Comparison of ENCODE assay signal across 9 mouse cellular contexts in genomic region chr7:71471658-71472383, GRCm38 (mm10).
A peak's percentile ranks its signal among the peaks of the same experiment; 100 is the strongest.
DNase-seq lines count a peak whose midpoint lies in the region; ATAC-seq and TF ChIP-seq lines count a peak whose summit lies in the region.
"Had no signal": no experiment of that assay in that cellular context is flagged by ENCODE, and none has a peak within 500 bp of the region (broad histone marks: within the 10 kb centered on the region; RNA-seq: fewer than 3 reads in every experiment).

No protein-coding gene starts in this region.

- DNase-seq in adrenal gland, adult 2 months = peak; percentile 52
- DNase-seq in adrenal gland, adult 8-10 months = no peak
- peak; percentile 34 to 52 for DNase-seq in urinary bladder, adult 18-20 months (ENCODE audit: low spot score in 2 of 2)
- no peak for DNase-seq in urinary bladder, postnatal 10 days (ENCODE audit: low spot score)
- peak; percentile 13 for DNase-seq in hindbrain, postnatal 0 days (ENCODE audit: low spot score)
- peak; percentile 41 for DNase-seq in ovary, postnatal 36 days (ENCODE audit: low spot score)

- 0 out of 2 replicates have a peak, but pooled peaks cover 4% of the 10 kb centered on the region for H3K4me1 ChIP-seq in hindbrain, postnatal 0 days (ENCODE audit: insufficient read depth, low read length)
- peaks cover 13% of the 10 kb centered on the region for H3K4me1 ChIP-seq in limb, embryonic 15.5 days

- no peak overlapping the region for H3K27ac ChIP-seq in hindbrain, postnatal 0 days
- peak overlapping the region; percentile 48 for H3K27ac ChIP-seq in limb, embryonic 15.5 days
- H3K27ac ChIP-seq: macrophage had no signal

- WGBS in hindbrain, postnatal 0 days = 41% methylated on average over 18 of the region's 18 CpGs
- 12% methylated on average over 18 of the region's 18 CpGs for WGBS in limb, embryonic 15.5 days

- H3K36me3 ChIP-seq in hindbrain, postnatal 0 days (ENCODE audit: insufficient read depth, low read length) = no peaks in the 10 kb centered on the region
- H3K36me3 ChIP-seq in limb, embryonic 15.5 days = no peaks in the 10 kb centered on the region

- no peak for ATAC-seq in hindbrain, postnatal 0 days
- ATAC-seq in limb, embryonic 15.5 days (ENCODE audit: insufficient number of reproducible peaks, low FRiP score, low TSS enrichment, low read depth) = no peak
- ATAC-seq in CD4-positive, CD25-positive, alpha-beta regulatory T cell, adult 4 months = no peak

- no peaks in the 10 kb centered on the region for H3K9me3 ChIP-seq in hindbrain, postnatal 0 days (ENCODE audit: low read length)
- H3K9me3 ChIP-seq in limb, embryonic 15.5 days = no peaks in the 10 kb centered on the region

- 0 out of 2 replicates have a peak overlapping the region, but pooled peaks have one; percentile 2 for H3K4me2 ChIP-seq in hindbrain, postnatal 0 days (ENCODE audit: low read depth, low read length)
- H3K4me2 ChIP-seq in limb, embryonic 15.5 days = peak overlapping the region; percentile 22

- H3K27me3 ChIP-seq in hindbrain, postnatal 0 days (ENCODE audit: insufficient read depth, low read length) = no peaks in the 10 kb centered on the region
- H3K27me3 ChIP-seq in limb, embryonic 15.5 days = no peaks in the 10 kb centered on the region

- H3K9ac ChIP-seq in hindbrain, postnatal 0 days (replicated peaks; ENCODE audit: low read length) = no peak overlapping the region
- H3K9ac ChIP-seq in limb, embryonic 15.5 days = no peak overlapping the region

- no peak overlapping the region for H3K4me3 ChIP-seq in hindbrain, postnatal 0 days (ENCODE audit: low read length)
- H3K4me3 ChIP-seq in limb, embryonic 15.5 days = no peak overlapping the region

- TF ChIP-seq CTCF in hindbrain, postnatal 0 days (IDR thresholded peaks at IDR 0.05; ENCODE audit: low read depth) = no peak

Comparison
In these comparisons a context has a peak if more than half of its experiments do, and no peak if none do; other contexts are left out.
1. DNase-seq: peak in adrenal gland, adult 2 months (single experiment), urinary bladder, adult 18-20 months (2 of 2), hindbrain, postnatal 0 days (single experiment) and ovary, postnatal 36 days (single experiment); none in adrenal gland, adult 8-10 months (single experiment) and urinary bladder, postnatal 10 days (single experiment).